Mouse (Mus musculus): ENCODE data around the gene Ttll10.

Ttll10 gene

GRCm38 (mm10) chr4:156065156-156065894, 6.1 kb upstream of the Ttll10 start:
- no peak for DNase-seq

DNA sequence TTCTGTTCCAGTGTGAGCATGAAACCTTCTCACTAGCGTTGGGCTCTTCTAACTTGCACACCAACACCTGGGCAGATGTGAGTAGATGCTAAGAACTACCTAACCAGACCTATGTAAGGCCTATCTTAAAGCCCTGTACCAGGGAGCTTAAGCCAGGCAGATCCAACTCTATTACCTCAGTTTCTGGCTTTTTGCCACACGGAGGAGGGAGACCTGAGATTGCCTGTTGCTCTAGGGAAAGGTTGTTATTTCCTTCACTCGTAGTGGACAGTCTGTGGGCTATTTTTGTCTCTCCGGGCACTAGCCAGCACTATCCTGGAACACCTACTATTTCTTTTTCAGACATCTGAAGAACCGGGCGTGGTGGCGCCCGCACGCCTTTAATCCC, 5.3 kb upstream of the Ttll10 start:
- DNase-seq, result no peak

DNA sequence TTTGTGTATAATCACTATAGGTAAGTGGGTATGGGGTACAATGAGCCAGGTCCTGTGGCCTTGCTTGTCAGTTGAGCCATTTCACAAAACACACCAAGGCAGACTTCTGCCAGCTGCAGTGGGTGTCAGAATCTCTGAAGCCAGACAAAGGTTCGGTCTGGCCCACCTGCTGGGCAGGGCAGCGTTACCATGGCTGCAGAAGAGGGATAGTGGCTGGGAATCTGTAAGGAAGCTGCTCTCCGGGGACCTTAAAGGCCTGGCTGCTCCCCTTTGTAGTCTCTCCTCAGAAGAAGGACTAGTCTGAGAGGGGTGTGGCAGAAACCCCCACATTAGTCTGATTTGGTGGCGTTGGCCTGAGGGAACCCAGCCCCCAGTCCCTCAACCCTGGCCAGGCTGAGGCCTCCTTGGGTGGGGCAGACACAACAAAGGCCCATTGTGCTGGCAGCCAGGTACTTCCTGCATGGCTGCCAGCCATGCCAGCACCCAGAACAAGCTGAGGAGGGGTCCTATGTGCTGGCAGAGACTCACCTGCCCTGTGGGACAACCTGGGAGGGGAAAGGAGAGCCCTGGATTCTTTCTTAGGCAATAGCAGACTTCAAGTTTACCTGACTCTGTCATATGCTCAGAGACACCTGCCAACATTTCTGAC, 4.8 kb upstream of the Ttll10 start:
- DNase-seq, result no peak

DNA sequence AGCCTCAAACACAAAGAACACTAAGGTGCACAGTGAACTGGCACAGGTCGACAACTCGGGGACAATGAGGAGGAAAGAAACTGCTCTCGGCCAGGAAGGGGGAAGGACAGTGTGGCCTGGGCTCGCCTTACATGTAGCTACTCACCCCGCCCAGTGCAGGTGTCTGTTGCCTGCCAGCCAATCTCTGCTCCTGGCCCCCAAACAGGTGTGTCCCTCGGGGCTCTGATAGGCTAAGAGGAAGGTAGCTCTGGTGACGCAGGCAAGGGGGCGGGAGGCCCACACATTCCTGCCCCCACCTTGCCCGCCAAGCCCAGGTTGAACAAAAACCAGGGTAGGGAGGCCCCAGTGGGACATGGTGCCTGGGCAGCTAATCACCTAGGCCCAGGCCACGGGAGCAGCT, 499 bp upstream of the Ttll10 start:
- DNase-seq, result peak; percentile 92 to 96

DNA sequence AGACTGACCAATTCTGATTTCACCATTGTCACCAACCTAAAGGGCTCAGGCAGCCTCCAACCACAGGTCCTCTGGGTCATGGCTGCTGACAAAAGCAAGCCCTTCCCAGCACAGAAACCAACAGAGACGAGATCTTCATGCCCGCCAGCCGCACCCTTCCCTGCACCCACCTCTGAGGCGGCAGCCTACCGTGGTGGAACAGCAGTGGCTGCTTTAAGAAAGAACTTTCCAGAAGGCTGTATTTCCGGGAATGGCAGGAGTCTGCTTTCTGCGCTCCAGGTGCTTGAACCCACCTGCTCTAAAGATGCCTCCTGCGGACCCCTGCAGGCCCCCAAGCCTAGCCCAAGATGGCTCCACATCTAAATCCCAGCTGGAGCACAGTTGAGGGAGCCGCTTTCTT, 388 bp downstream of the Ttll10 start:
- DNase-seq, result no peak

DNA sequence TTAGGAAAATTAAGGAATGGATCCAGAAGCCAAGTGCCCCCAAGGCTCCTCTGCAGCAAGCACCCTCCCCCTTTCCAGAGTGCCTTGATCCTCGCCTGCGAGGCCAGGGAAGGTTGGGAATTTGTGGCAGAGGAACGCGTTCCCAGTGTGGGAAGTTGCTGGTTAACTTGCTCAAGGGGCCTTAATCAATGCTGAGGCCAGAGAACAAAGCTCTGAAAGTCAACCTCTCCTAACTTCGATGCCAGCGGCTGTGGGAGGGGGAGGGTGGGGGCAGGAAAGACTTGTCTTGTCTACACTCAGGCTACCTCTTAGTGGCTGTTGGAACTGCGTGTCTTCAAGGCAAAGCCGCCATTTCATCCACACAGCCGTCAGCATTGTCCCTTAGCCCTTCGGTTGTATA, 1.5 kb downstream of the Ttll10 start:
- no peak for DNase-seq

DNA sequence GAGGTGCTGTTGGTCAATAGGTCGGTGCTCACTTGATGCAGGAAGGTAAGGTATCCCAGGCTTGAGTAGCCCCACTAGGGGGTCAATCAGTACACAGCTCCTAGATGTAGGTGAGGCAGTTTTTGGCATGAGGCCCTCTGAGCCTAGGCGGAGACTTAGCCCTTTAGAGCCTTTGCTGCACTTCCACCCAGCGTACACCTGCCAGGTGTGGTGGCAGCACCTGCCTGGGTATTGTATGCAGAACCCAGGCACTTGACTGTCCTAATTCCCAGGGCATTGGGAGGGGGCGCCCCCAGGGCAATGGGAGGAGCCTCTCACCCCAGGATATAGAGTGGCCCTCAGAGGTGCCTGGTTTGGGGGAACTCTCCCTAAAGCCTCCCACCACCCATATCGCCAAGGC, 4.0 kb downstream of the Ttll10 start:
- DNase-seq, result peak in 1 of 2 experiments; percentile 57

DNA sequence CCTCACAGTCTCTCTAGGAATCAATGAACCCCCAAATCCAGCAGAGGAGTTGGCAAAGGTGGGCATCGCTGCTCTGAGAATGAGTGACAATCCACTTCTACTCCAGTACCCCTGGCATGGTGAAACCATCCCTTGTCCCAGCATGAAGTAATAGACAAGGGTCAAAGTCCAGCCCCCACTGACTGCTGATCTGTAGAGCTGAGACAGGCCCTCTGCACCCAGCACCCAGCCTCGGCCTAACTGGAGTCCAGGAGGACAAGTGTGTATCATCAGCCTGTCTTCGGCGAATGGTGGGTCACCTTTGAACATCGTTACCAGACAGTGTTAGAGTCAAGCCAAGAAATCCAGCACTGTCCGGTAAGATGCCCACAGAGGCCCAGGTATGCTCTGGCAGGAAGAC, 4.6 kb downstream of the Ttll10 start:
- DNase-seq, result no peak

- no peak for DNase-seq
These were observed 5.1 kb downstream of the Ttll10 start for GRCm38 (mm10) chr4:156054130-156054529.

- no peak for DNase-seq
These were observed 6.1 kb downstream of the Ttll10 start for GRCm38 (mm10) chr4:156053113-156053512.

- peak; percentile 52 to 71 for DNase-seq
These were observed 8.7 kb downstream of the Ttll10 start for GRCm38 (mm10) chr4:156050391-156050980.

DNA sequence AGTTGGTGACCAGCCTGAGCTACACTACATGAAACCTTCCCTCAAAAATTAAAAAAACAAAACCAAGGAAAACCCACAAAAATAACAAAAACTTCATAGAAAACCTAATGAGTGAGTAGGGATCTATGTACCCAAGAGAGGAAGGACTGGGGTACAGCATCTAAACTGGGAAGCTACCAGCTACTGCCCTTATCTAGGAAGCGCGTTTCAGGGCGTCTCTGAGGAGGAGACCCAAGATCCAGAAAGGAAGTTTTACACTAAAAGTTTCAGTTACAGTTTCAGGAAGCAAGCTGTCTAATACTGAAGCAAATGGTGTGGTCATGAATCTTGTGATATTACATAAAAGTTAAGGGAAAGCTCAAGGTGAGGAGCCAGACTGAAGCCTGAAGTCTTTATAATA, 9.4 kb downstream of the Ttll10 start:
- no peak for DNase-seq

DNA sequence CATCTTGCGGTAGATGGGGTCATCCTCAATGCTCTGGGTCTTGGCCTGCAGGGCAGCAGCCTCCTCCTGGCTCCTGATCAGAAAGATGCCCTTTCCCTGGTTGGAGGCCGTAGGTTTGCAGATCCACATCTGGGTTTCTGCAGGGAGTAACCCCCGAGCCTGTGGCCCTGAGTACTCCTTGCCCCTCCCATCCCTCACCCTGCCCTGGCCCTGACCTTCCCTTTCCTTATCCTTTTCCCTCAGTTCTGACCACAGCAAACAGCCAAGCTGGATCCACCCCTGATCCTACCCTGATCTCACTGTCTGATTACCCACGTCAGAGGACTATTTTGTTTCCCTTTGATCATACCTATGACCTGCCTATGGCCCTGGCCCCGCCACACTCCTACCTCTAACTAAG, 14.5 kb downstream of the Ttll10 start:
- DNase-seq, result no peak

GRCm38 (mm10) chr4:156034901-156035300, 24.3 kb downstream of the Ttll10 start:
- DNase-seq, result no peak

GRCm38 (mm10) chr4:156034301-156034700, 24.9 kb downstream of the Ttll10 start:
- DNase-seq, result no peak

DNA sequence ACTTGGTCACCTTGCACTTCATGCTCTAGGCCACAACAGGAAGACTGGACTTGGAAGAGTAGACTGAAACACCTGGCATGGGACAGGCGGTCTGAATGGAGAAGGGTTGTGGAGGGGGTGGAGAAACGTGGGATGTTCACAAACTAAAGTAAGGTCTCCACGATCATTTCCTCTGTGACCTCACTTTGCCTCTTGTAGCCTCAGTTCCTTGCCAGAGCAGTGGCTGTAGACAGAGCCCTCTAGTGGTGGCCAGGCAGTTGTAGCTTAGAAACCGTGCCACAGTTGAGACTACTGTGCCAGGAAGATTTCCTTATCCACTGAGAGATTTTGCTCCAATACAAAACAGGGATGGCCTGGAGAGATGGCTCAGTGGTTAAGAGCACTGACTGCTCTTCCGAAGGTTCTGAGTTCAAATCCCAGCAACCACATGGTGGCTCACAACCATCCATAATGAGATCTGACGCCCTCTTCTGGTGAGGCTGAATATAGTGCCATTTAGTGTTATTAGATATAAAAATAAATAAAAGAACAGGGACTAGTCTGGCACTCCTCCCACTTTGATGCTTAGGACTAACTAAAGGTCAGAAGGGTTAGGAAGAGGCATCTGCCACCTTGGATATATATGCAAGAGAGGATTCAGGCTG, 25.6 kb downstream of the Ttll10 start:
- peak; percentile 55 to 66 for DNase-seq

GRCm38 (mm10) chr4:156032856-156033255, 26.4 kb downstream of the Ttll10 start:
- DNase-seq, result no peak

GRCm38 (mm10) chr4:156031593-156032391, 27.4 kb downstream of the Ttll10 start:
- peak; percentile 82 to 85 for DNase-seq

GRCm38 (mm10) chr4:156031255-156031592, 28.0 kb downstream of the Ttll10 start:
- DNase-seq, result no peak

DNA sequence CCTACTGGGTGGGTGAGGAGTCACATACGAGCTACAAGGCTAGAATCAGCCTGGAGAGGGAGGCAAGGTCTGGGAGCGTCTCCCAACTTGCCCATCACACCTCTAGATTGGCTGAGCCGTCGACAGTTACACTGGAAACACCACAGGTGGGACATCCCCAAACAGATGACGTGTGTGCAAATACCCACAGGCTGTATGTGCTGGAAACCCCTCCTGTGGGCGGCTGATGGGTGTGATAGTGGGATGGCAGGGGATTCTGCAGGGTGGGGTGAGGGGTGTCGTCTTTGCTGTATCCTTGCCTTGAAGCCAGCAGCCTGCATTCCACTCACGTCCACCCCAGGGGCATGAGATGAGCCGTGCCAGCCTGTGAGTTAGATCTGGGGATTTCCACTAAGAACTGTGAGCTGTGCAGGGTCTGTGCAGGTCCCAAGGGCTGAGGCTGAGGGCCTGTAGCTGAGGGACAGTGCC, 28.5 kb downstream of the Ttll10 start:
- DNase-seq, result no peak

GRCm38 (mm10) chr4:156028580-156028979, 30.6 kb downstream of the Ttll10 start:
- DNase-seq, result no peak

GRCm38 (mm10) chr4:156026013-156026412, 33.2 kb downstream of the Ttll10 start, which contains the start of gene Tnfrsf18:
Gene Tnfrsf18 (plus strand): TSS chr4:156026164.
- DNase-seq, result peak; percentile 59

DNA sequence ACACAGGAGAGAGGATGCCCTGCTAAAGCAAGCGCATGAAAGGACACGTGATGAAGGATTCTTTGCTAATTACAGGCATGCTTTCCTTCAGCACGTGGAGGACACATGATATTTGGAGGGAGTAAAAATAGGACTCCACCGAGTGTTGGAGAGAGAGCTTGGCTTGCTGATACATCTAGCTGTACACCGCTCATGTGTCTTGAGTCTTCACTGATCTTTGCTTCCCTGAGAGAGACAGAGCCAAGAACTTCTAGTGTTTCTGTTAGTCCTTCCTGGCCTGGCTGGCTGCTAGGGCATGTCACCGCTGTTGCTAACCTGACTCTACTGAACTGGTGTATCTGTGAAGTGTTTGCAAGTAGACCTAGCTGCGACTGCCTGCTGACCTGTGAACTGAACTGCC, 35.0 kb downstream of the Ttll10 start:
- DNase-seq, result no peak
